Mouse (Mus musculus) adrenal gland, adult 8-10 months (tissue): Measurements from ENCODE around the gene Mapk9. TPM values are rescaled to one million over a fixed set of nuclear protein-coding genes. Genes with fewer than 3 reads are reported as not detected.

Experiments
- DNase-seq: peaks from one replicate; pipeline ENCODE4 v3.0.0; 2022
- total RNA-seq, 4 experiments: library from RNA; stranded (reverse); gene quantifications; 2 replicates each; pipeline ENCODE4 v1.2.4; 2022

The Mapk9 gene
- total RNA-seq, 4 experiments from 2014 or later, result 71.4 to 99.2 (median 87.3) TPM

DNA sequence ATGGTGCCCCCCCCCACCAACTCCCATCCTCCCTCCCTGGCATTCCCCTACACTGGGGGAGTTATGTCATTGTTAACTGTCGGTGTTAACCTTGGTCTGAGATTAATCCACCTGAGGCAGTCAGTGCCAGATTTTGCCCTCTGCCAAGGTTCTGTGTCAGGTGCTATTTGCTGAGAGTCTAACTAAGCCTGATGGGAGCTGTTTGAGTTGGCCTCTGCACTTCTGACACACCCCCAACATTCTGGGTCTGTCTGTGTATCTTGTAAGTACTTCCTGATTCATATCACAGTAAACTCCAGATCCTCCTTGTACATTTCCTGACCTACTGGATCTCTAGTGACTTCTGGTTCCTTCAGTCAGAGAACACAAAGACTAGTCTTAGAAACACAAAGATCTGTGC, 5.9 kb upstream of the Mapk9 start:
- DNase-seq, result no peak

DNA sequence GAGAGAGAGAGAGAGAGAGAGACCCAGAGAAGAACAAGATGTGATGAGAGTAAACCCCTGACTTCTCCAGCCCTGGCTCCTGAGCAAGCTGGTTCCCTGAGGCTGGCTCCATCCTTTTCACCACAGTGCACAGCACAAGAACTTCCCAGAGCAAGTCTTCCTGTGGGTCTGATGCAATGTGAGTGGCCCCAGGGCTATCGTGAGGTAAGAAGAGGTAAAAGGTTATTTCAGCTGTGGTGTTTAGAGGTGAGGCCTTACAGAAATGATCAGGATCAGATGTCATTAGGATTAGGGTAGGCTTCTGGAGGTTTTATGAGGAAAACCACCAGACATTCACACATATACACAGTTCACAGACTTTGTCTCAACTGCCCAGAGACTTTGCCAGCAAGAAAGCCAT, 4.7 kb upstream of the Mapk9 start:
- no peak for DNase-seq

DNA sequence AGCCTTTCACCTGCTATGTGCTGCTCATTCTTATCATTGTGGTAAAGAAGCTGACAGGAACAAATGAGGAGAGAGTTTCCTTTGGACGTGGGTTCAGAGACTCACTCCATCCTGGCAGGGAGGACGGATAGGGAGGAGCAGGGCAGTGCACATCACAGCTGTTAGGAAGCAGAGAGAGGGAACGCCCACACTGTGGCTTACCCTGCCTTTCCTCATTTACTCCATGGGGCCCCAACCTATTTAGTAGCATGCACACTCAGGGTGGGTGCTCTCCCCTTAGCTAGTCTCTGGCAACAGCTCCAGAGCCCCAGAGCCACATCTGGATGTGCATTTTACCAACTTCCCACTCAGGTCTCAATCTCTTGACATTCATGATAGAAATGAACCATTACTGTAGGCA, 3.8 kb upstream of the Mapk9 start:
- DNase-seq, result no peak

DNA sequence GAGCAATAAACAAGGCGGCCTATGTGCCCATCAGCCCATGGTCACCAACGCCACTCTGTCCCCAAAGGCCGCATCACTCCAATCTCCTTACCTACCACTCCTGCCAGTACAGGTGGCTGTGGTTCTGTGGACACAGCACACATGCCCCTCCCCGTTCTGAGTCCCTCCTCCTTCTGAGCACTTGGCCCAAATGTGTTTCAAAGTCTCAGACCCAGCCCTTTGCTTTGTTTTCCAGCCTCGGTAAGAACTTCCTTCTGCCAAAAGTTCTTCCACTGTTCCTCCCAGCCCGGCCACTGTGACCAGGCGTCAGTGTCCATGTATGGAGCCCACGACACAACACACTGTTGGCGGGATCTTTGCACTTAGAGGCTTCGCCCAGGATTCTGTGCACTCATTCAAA, 2.2 kb upstream of the Mapk9 start:
- DNase-seq, result no peak

DNA sequence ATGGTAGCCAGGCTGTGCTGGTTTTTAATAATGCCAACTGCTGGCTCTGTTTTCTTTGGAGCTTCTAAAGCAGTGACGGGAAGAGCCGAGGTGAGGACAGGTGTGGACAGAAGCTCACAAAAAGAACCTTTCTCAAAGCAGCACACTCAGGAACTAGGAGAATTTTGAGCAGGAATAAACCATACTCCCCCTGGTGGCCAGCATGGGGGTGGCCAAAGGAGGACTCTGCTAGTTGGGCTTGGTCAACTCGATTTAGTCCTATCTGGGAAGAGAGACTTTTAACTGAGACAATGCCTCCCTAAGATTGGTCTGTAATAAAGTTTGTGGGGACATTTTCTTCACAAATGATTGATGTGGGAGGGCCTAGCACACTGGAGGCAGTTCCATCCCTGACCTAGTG, 1.6 kb upstream of the Mapk9 start:
- DNase-seq, result peak; percentile 57

DNA sequence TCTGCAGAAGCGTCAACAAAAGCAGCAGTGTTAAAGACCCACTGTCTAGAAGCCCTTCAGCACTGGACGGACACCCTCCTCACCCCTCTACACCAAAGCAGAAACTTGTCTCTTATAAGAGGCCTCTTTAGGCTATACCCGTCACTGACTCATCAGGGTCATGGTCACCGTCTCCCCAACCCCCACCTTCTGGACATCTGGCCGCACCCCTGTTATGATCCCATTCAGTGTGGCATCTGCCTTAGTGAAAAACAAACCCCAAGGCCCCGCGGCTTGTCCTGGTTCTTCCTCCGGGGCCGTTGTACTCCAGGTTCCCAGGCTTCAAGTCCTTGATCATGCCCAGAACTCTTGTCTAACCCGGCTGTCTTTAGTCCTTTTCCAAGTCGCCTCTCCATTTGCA, 593 bp upstream of the Mapk9 start:
- DNase-seq, result peak; percentile 49

- peak; percentile 26 for DNase-seq
These were observed 690 bp downstream of the Mapk9 start for GRCm38 (mm10) chr11:49847071-49847810.

GRCm38 (mm10) chr11:49847811-49848078, 1.2 kb downstream of the Mapk9 start:
- no peak for DNase-seq

GRCm38 (mm10) chr11:49848080-49848815, 1.7 kb downstream of the Mapk9 start:
- no peak for DNase-seq

DNA sequence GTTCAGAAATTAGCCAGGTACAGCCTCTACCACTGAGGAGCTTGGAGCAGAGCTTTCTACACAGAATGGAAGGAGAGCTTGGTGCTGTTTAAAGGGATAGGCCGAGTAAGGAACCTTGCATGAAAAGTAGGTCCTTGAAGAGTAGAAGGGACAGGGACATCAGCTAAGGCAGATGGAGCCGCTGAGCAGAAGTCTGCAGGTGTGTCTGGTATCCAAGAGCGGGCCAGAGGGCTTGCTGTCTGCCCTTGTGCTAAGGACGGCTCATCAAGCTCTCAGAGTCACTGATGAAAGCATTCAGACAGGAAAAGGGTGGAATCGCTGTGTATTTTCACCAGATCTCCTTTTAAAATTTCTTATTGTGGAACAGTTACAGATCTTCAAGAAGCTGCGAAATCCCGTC, 3.8 kb downstream of the Mapk9 start:
- DNase-seq, result no peak

DNA sequence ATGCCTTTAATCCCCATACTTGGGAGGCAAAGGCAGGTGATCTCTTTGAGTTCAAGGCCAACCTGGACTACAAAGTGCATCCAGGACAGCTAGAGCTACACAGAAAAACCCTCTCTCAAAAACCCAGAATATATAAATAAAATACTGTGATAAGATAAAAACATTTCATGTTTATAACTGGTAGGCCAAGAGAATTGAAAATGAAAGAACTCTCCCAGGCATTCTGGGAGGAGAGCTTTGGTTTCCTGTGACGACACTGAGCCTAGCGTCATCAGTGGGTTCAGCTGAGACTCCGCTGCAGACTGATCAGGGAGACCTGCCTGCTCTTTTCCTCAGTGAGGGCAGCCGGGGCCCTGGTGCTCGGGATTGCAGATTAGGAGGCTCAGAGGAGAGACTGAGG, 8.6 kb downstream of the Mapk9 start:
- DNase-seq, result no peak

- DNase-seq, result no peak
These were observed 14.6 kb downstream of the Mapk9 start for GRCm38 (mm10) chr11:49861139-49861538.

DNA sequence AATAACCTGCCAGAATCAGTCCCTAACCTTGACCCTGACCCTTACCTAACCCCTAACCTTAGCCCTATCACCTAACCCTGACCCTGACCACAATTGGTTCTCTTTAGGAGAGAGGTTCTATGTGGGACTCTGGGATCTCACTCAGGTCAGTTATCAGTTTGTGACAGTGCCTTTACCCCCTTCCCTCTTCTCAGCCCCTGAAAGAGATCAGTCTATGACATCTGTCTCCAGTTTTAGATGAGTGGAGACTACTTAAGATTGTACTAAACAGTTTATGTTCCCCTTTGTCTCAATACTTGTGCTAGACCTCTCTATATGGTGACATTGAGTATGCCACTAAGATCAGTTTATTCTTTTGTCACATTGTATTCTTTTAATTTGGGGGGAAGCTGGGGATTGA, 17.4 kb downstream of the Mapk9 start:
- no peak for DNase-seq

DNA sequence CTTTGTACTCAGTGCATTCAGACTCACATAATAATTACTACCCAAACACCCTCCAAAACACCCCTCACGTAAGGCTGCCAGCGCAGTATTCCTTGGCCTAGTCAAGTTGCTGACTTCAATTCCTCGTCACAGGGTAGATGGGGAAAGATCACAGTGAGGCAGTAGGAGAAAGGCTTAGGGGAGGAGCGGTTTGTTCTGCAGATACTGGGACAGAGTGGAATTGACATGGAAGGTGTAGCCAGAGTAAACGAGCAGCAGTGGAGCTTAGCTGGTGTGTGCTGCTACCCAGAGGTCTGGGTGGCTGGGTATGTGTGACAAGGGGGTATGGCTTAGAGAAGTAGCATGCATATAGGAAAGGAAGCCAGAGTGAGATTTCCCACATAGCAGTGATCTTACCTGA, 20.8 kb downstream of the Mapk9 start:
- DNase-seq, result no peak

DNA sequence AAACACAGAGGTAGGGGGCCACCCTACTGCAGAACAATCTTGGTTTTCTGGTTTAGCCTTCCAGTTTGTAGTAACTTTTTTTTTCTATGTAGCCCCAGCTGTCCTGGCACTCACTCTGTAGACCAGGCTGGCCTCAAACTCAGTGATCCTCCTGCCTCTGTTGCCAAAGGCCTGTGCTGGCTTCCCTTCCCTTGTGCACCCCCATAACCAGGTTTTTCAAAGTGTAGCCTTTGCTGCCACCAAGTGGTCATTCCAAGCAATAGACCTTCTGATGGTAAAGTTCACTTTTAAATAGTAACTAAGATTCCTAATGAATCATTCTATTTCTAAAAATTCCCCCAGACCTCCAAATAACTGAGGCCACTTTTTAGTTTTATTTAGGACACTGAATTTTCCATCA, 23.2 kb downstream of the Mapk9 start:
- peak; percentile 20 for DNase-seq

GRCm38 (mm10) chr11:49871914-49872313, 25.4 kb downstream of the Mapk9 start:
- no peak for DNase-seq

GRCm38 (mm10) chr11:49872779-49873178, 26.2 kb downstream of the Mapk9 start:
- no peak for DNase-seq

GRCm38 (mm10) chr11:49876948-49877817, 30.6 kb downstream of the Mapk9 start:
- DNase-seq, result no peak

- DNase-seq, result no peak
These were observed 33.5 kb downstream of the Mapk9 start for GRCm38 (mm10) chr11:49879950-49880642.

- no peak for DNase-seq
These were observed 36.8 kb downstream of the Mapk9 start for GRCm38 (mm10) chr11:49883394-49883793.

GRCm38 (mm10) chr11:49888469-49888868, 41.9 kb downstream of the Mapk9 start:
- no peak for DNase-seq

- DNase-seq, result no peak
These were observed 45.4 kb downstream of the Mapk9 start for GRCm38 (mm10) chr11:49891993-49892392.

DNA sequence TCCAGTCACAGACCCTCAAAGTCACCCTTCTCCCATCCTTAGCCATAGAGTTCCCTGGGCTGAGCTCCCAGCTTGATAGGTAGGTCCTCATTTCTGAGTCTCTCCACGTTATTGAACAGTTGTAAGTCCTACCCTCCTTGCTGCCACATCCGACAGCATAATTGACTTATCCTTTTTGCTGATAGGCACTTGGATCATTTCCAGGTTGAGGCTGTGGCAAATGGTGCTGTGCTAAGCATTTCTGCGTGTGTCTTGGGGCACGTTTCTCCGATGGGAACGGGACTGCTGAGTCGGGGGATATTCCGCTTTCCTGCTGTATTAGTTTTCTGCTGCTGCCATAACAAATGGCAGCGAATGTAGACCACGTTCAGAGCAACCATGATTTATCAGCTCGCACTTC, 47.3 kb downstream of the Mapk9 start:
- DNase-seq, result no peak
